ENCODE assay signal across 8 mouse cellular contexts in the genomic region with DNA sequence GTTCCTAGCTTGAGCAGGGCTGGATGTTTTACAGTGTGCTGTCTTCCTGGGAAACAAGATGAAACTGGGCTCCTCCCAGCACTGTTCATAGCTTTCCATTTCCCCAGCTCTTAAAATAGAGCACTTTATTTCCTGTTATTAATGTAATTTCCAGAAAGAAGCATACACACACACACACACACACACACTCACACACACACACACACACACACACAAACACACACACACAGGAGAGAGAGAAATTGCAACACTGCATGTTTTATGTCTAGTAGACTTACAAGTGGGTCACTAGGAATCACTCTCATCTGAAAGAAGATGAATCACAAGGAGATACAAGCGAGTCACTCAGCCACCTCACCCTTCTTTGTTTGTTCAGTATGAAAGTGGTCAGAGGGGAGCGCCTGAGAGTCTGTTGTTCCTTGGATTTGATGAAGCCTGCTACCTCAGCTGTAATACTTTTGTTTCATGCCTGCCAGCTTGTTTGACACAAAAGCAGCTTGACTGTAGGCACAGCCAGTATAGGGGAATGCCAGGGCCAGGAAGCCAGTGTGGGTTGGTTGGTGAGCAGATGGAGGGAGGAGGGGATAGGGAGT. TPM values are rescaled to one million over a fixed set of nuclear protein-coding genes. Genes with fewer than 3 reads are reported as not detected.
DNase-seq lines count a peak whose midpoint lies in the region; ATAC-seq and TF ChIP-seq lines count a peak whose summit lies in the region.
"Not testable (repeated sequence)": the region's sequence is repeated elsewhere in the genome, so short reads cannot be mapped to it uniquely, and the experiment has no call there.

No protein-coding gene starts in this region.

- not testable (repeated sequence) for H3K27ac ChIP-seq in hindbrain, postnatal 0 days; limb, embryonic 11.5 days (replicated peaks; ENCODE audit: low read depth, low read length)

- POLR2A ChIA-PET in Patski (lab: Charles Lee), result interaction anchor here (0.6 kb wide), 1 partner anchor 225 kb away, joined by 3 read pairs; no protein-coding TSS in a partner anchor

- not testable (repeated sequence) for H3K36me3 ChIP-seq in hindbrain, postnatal 0 days (ENCODE audit: insufficient read depth, low read length); limb, embryonic 11.5 days (ENCODE audit: control insufficient read depth, insufficient read depth, low read length)

- not testable (repeated sequence) for H3K4me1 ChIP-seq in hindbrain, postnatal 0 days (ENCODE audit: insufficient read depth, low read length); limb, embryonic 11.5 days (ENCODE audit: control insufficient read depth, insufficient read depth, low read length)

- DNase-seq in Patski (ENCODE audit: low read depth, low spot score); hindbrain, postnatal 0 days (ENCODE audit: low spot score); limb, embryonic 11.5 days (ENCODE audit: low spot score): not testable (repeated sequence)
- DNase-seq in heart, adult 18-20 months, result peak; percentile 40 to 66
- DNase-seq in kidney, postnatal 36 days, result peak; percentile 14 to 22
- DNase-seq in telencephalon, adult 2 months (ENCODE audit: low read depth, low spot score), result peak; percentile 2

- H3K4me3 ChIP-seq in hindbrain, postnatal 0 days (ENCODE audit: low read length); limb, embryonic 11.5 days (ENCODE audit: low read depth, low read length): not testable (repeated sequence)

- H3K9ac ChIP-seq in hindbrain, postnatal 0 days (replicated peaks; ENCODE audit: low read length); limb, embryonic 11.5 days (ENCODE audit: low read length): not testable (repeated sequence)

- not testable (repeated sequence) for TF ChIP-seq CTCF in Patski (IDR thresholded peaks at IDR 0.05); hindbrain, postnatal 0 days (IDR thresholded peaks at IDR 0.05; ENCODE audit: low read depth)

- not testable (repeated sequence) for H3K9me3 ChIP-seq in hindbrain, postnatal 0 days (ENCODE audit: low read length); limb, embryonic 11.5 days (ENCODE audit: control insufficient read depth, low read length)

- H3K27me3 ChIP-seq in Patski; hindbrain, postnatal 0 days (ENCODE audit: insufficient read depth, low read length); limb, embryonic 11.5 days (ENCODE audit: control insufficient read depth, insufficient read depth, low read length): not testable (repeated sequence)

- ATAC-seq in Patski, result peak; percentile 78
- peak; percentile 51 for ATAC-seq in common myeloid progenitor, adult 5-6 weeks (replicated peaks; ENCODE audit: low read depth, poor library complexity, severe bottlenecking)
- peak; percentile 49 for ATAC-seq in hindbrain, postnatal 0 days
- 0 out of 2 replicates have a peak, but pooled peaks have one; percentile 40 for ATAC-seq in limb, embryonic 11.5 days (ENCODE audit: insufficient number of reproducible peaks, low FRiP score, low TSS enrichment, low read depth)
- peak; percentile 56 for ATAC-seq in megakaryocyte, adult 5-6 weeks (ENCODE audit: poor library complexity, severe bottlenecking)

- in situ Hi-C loops in Patski (cut with MboI; ENCODE audit: low pct_unique_long_range_greater_than_20kb), result not testable (repeated sequence)

- WGBS in hindbrain, postnatal 0 days, result 57% methylated on average over 2 of the region's 2 CpGs
- 92% methylated on average over 2 of the region's 2 CpGs for WGBS in limb, embryonic 11.5 days

- not testable (repeated sequence) for H3K4me2 ChIP-seq in hindbrain, postnatal 0 days (ENCODE audit: low read depth, low read length); limb, embryonic 11.5 days (ENCODE audit: low read depth, severe bottlenecking)

- CTCF ChIA-PET in Patski (lab: Charles Lee), result not testable (repeated sequence)

RNA-seq across cellular contexts. Expression of gene Ifi204, which starts 36.0 kb away (rescaled TPM):
- polyA plus RNA-seq in Patski (2021), result 6.5 TPM
- 2.2 and 3.2 TPM in 2 replicates for total RNA-seq in common myeloid progenitor, adult 5-6 weeks (2017)
- total RNA-seq in heart, adult 18-20 months (2021), result 1 to 10 TPM; 3.3 to 3.8 TPM
- 0.26 and 0.50 TPM in 2 replicates for total RNA-seq in hindbrain, postnatal 0 days (2014; rRNA removed)
- polyA plus RNA-seq in hindbrain, postnatal 0 days (2015; fragmentation: Nextera tagmentation; extraction: Ambion mirVana), result 1.2 TPM in 2 replicates
- polyA plus RNA-seq in limb, embryonic 11.5 days (2014; fragmentation: Nextera tagmentation; extraction: Ambion mirVana), result 0.09 and 0.89 TPM in 2 replicates
- total RNA-seq in megakaryocyte, adult 5-6 weeks (2015), result 135 and 165 TPM in 2 replicates
- 256 and 281 TPM in 2 replicates for total RNA-seq in megakaryocyte, adult 5-6 weeks (2017)

Comparison
In these comparisons a context has a peak if more than half of its experiments do, and no peak if none do; other contexts are left out.
1. RNA of gene Ifi204, which starts 36.0 kb away (total RNA-seq): 135 to 281 TPM in megakaryocyte, adult 5-6 weeks; 3.3 to 3.8 TPM in heart, adult 18-20 months, 2.2 to 3.2 TPM in common myeloid progenitor, adult 5-6 weeks and 0.26 to 0.50 TPM in hindbrain, postnatal 0 days; every median in the first group is over 10 times any median in the second.
2. Peak in every context shown above with its lines, with median percentiles within 50 percentile points of each other: ATAC-seq.